ENCODE assay signal across 10 mouse cellular contexts in genomic region chr1:157178988-157179764, GRCm38 (mm10).
DNase-seq lines count a peak whose midpoint lies in the region; ATAC-seq and TF ChIP-seq lines count a peak whose summit lies in the region.
"Had no signal": no experiment of that assay in that cellular context is flagged by ENCODE, and none has a peak within 500 bp of the region (broad histone marks: within the 10 kb centered on the region; RNA-seq: fewer than 3 reads in every experiment).

No protein-coding gene starts in this region.

- no peak overlapping the region for H3K9ac ChIP-seq in lung, embryonic 14.5 days
- H3K9ac ChIP-seq in forebrain, embryonic 14.5 days (ENCODE audit: low read length) = no peak overlapping the region
- H3K9ac ChIP-seq in hindbrain, embryonic 14.5 days = no peak overlapping the region
- no peak overlapping the region for H3K9ac ChIP-seq in neural tube, embryonic 15.5 days (replicated peaks)
- H3K9ac ChIP-seq in intestine, embryonic 15.5 days = no peak overlapping the region

- H3K9me3 ChIP-seq in lung, embryonic 14.5 days (ENCODE audit: low read depth, low read length) = no peaks in the 10 kb centered on the region
- no peaks in the 10 kb centered on the region for H3K9me3 ChIP-seq in forebrain, embryonic 14.5 days (replicated peaks; ENCODE audit: control insufficient read depth, low read length)
- H3K9me3 ChIP-seq in hindbrain, embryonic 14.5 days (ENCODE audit: control insufficient read depth, low read length) = no peaks in the 10 kb centered on the region
- H3K9me3 ChIP-seq in neural tube, embryonic 15.5 days (replicated peaks) = no peaks in the 10 kb centered on the region
- H3K9me3 ChIP-seq in intestine, embryonic 15.5 days = no peaks in the 10 kb centered on the region

- H3K4me3 ChIP-seq in lung, embryonic 14.5 days (ENCODE audit: low read depth, low read length) = no peak overlapping the region
- no peak overlapping the region for H3K4me3 ChIP-seq in forebrain, embryonic 14.5 days (ENCODE audit: low read depth, low read length)
- no peak overlapping the region for H3K4me3 ChIP-seq in hindbrain, embryonic 14.5 days (replicated peaks; ENCODE audit: low read length)
- H3K4me3 ChIP-seq in neural tube, embryonic 15.5 days (replicated peaks) = no peak overlapping the region
- no peak overlapping the region for H3K4me3 ChIP-seq in intestine, embryonic 15.5 days (replicated peaks)

- peaks cover 9% of the 10 kb centered on the region; the same call in 1 of the 2 replicates for H3K4me1 ChIP-seq in lung, embryonic 14.5 days (ENCODE audit: insufficient read depth)
- peaks cover 11% of the 10 kb centered on the region; the same call in 1 of the 2 replicates for H3K4me1 ChIP-seq in forebrain, embryonic 14.5 days (ENCODE audit: control insufficient read depth, insufficient read depth, low read length)
- H3K4me1 ChIP-seq in hindbrain, embryonic 14.5 days (replicated peaks; ENCODE audit: control insufficient read depth, insufficient read depth, low read length) = peaks cover 16% of the 10 kb centered on the region
- peaks cover 17% of the 10 kb centered on the region for H3K4me1 ChIP-seq in neural tube, embryonic 15.5 days
- H3K4me1 ChIP-seq in intestine, embryonic 15.5 days (replicated peaks) = no peaks in the 10 kb centered on the region

- 0 out of 2 replicates have a peak, but pooled peaks have one; percentile 50 for ATAC-seq in lung, embryonic 14.5 days (ENCODE audit: insufficient read depth)
- ATAC-seq in forebrain, embryonic 14.5 days = 0 out of 2 replicates have a peak, but pooled peaks have one; percentile 42
- no peak for ATAC-seq in hindbrain, embryonic 14.5 days (ENCODE audit: low FRiP score)
- no peak for ATAC-seq in neural tube, embryonic 15.5 days (ENCODE audit: low FRiP score)
- ATAC-seq in intestine, embryonic 15.5 days = no peak

- peak; percentile 40 for DNase-seq in lung, embryonic 14.5 days
- no peak for DNase-seq in lung, postnatal 4 days
- peak; percentile 37 for DNase-seq in forebrain, embryonic 14.5 days (ENCODE audit: low spot score)
- DNase-seq in hindbrain, embryonic 14.5 days (ENCODE audit: low spot score) = no peak
- DNase-seq in adrenal gland, adult (ENCODE audit: inconsistent age in 2 of 2, low spot score in 1 of 2) = no peak
- DNase-seq: cerebellum, adult 2 months; spleen, adult 18-20 months; thymus, adult 2 months had no signal

- no peaks in the 10 kb centered on the region for H3K36me3 ChIP-seq in lung, embryonic 14.5 days (ENCODE audit: insufficient read depth)
- H3K36me3 ChIP-seq in forebrain, embryonic 14.5 days (ENCODE audit: control insufficient read depth, insufficient read depth, low read length) = peaks cover 13% of the 10 kb centered on the region
- H3K36me3 ChIP-seq in hindbrain, embryonic 14.5 days (replicated peaks; ENCODE audit: control insufficient read depth, insufficient read depth) = peaks cover 22% of the 10 kb centered on the region
- H3K36me3 ChIP-seq in neural tube, embryonic 15.5 days = peaks cover 15% of the 10 kb centered on the region
- no peaks in the 10 kb centered on the region for H3K36me3 ChIP-seq in intestine, embryonic 15.5 days

- WGBS in lung, embryonic 14.5 days = 36% methylated on average over 9 of the region's 9 CpGs
- 20% methylated on average over 9 of the region's 9 CpGs for WGBS in forebrain, embryonic 14.5 days
- WGBS in hindbrain, embryonic 14.5 days = 41% methylated on average over 9 of the region's 9 CpGs
- WGBS in neural tube, embryonic 15.5 days = 36% methylated on average over 9 of the region's 9 CpGs
- WGBS in intestine, embryonic 15.5 days = 52% methylated on average over 9 of the region's 9 CpGs

- no peak overlapping the region for H3K27ac ChIP-seq in lung, embryonic 14.5 days (ENCODE audit: low read depth)
- H3K27ac ChIP-seq in forebrain, embryonic 14.5 days (ENCODE audit: low read depth, low read length) = no peak overlapping the region; the same call in 1 of the 2 replicates
- H3K27ac ChIP-seq in hindbrain, embryonic 14.5 days = no peak overlapping the region
- H3K27ac ChIP-seq in neural tube, embryonic 15.5 days (replicated peaks) = no peak overlapping the region
- H3K27ac ChIP-seq in intestine, embryonic 15.5 days = no peak overlapping the region

- H3K27me3 ChIP-seq in lung, embryonic 14.5 days (ENCODE audit: insufficient read depth, low read length) = no peaks in the 10 kb centered on the region
- H3K27me3 ChIP-seq in forebrain, embryonic 14.5 days (replicated peaks; ENCODE audit: control insufficient read depth, insufficient read depth, low read length) = no peaks in the 10 kb centered on the region
- H3K27me3 ChIP-seq in hindbrain, embryonic 14.5 days (ENCODE audit: control insufficient read depth, insufficient read depth, low read length) = no peaks in the 10 kb centered on the region
- H3K27me3 ChIP-seq in neural tube, embryonic 15.5 days (replicated peaks) = no peaks in the 10 kb centered on the region
- H3K27me3 ChIP-seq in intestine, embryonic 15.5 days (replicated peaks) = no peaks in the 10 kb centered on the region

- H3K4me2 ChIP-seq in lung, embryonic 14.5 days = peak overlapping the region; percentile 10; the same call in 1 of the 2 replicates
- peak overlapping the region; percentile 18; the same call in 1 of the 2 replicates for H3K4me2 ChIP-seq in forebrain, embryonic 14.5 days (ENCODE audit: low read length)
- peak overlapping the region; percentile 25 for H3K4me2 ChIP-seq in hindbrain, embryonic 14.5 days (replicated peaks)
- H3K4me2 ChIP-seq in neural tube, embryonic 15.5 days = peak overlapping the region; percentile 34
- no peak overlapping the region for H3K4me2 ChIP-seq in intestine, embryonic 15.5 days (replicated peaks)

- TF ChIP-seq CTCF in lung, embryonic 14.5 days (IDR thresholded peaks at IDR 0.05; ENCODE audit: low read depth) = no peak

Comparison
In these comparisons a context has a peak if more than half of its experiments do, and no peak if none do; other contexts are left out.
1. DNase-seq: peak in lung, embryonic 14.5 days (single experiment) and forebrain, embryonic 14.5 days (single experiment); none in lung, postnatal 4 days (0 of 2), hindbrain, embryonic 14.5 days (single experiment) and adrenal gland, adult (0 of 2).
2. ATAC-seq: peak in lung, embryonic 14.5 days (single experiment) and forebrain, embryonic 14.5 days (single experiment); none in hindbrain, embryonic 14.5 days (single experiment), neural tube, embryonic 15.5 days (single experiment) and intestine, embryonic 15.5 days (single experiment).